Mouse (Mus musculus) embryonic fibroblast, embryonic 13.5 days (primary cell): Measurements from ENCODE around the gene Katna1. TPM values are rescaled to one million over a fixed set of nuclear protein-coding genes. Genes with fewer than 3 reads are reported as not detected.

Source experiments
- H3K27ac ChIP-seq: 2 replicates; pipeline ENCODE4 v1.5.1; 2012; ENCODE audit warnings: low read length, control low read depth, inconsistent platforms; ENCODE audit not compliant: insufficient read depth
- H3K4me1 ChIP-seq: 2 replicates; pipeline ENCODE4 v1.6.1; 2011; ENCODE audit warnings: low read length; ENCODE audit not compliant: control insufficient read depth, insufficient read depth
- H3K4me3 ChIP-seq: 2 replicates; pipeline ENCODE4 v1.5.1; 2011; ENCODE audit warnings: mild to moderate bottlenecking, control low read depth, low read length; ENCODE audit not compliant: insufficient read depth
- CTCF ChIP-seq: IDR thresholded peaks from 2 replicates; pipeline ENCODE4 v1.5.1; 2011; ENCODE audit warnings: mild to moderate bottlenecking, control low read depth, low read length, moderate library complexity, borderline replicate concordance; ENCODE audit not compliant: insufficient read depth
- POLR2A ChIP-seq: IDR thresholded peaks from 2 replicates; pipeline ENCODE4 v1.6.1; 2011; ENCODE audit warnings: low read depth, mild to moderate bottlenecking, control low read depth, low read length, moderate library complexity
- polyA plus RNA-seq: library from polyadenylated mRNA; stranded (reverse); fragments of >200 nt; gene quantifications from 2 replicates; pipeline ENCODE4 v1.2.4, GENCODE M21; 2011; ENCODE audit warnings: low read depth; ENCODE audit not compliant: missing spikeins, insufficient read length

Katna1 gene
- 34.4 and 42.3 TPM in 2 replicates for polyA plus RNA-seq

- Histone ChIP-seq H3K27ac (peak within 1 kb of the TSS; percentile 52), H3K4me1 (no peaks in the 10 kb centered on the region), H3K4me3 (peak within 1 kb of the TSS; percentile 85)
- no peak for TF ChIP-seq CTCF
- peak; percentile 75 for TF ChIP-seq POLR2A
Observed at GRCm38 (mm10) chr10:7725751-7726500, at the start of gene Katna1. Gene Katna1, plus strand, starts transcription at chr10:7726000.

GRCm38 (mm10) chr10:7680731-7681301, 45.0 kb upstream of the Katna1 start, which contains the start of the genes Pcmt1 and Lats1:
Gene Pcmt1, minus strand, starts transcription at chr10:7681136.
Gene Lats1, plus strand, starts transcription at chr10:7681214.
- peaks cover 6% of the 10 kb centered on the region for H3K4me1 ChIP-seq
- peak within 1 kb of the TSS; percentile 86 for H3K4me3 ChIP-seq
- TF ChIP-seq POLR2A: peak; percentile 83
- TF ChIP-seq CTCF: no peak
- peak within 1 kb of the TSS; percentile 95 for H3K27ac ChIP-seq

- H3K4me1 ChIP-seq: peaks cover 6% of the 10 kb centered on the region
- peak; percentile 46 for TF ChIP-seq POLR2A
- TF ChIP-seq CTCF: no peak
- peak overlapping the region; percentile 86 for H3K4me3 ChIP-seq
- H3K27ac ChIP-seq: peak overlapping the region; percentile 95
Observed at GRCm38 (mm10) chr10:7681343-7682025, 44.3 kb upstream of the Katna1 start.

- no peak overlapping the region for H3K27ac ChIP-seq
- H3K4me1 ChIP-seq: peaks cover 6% of the 10 kb centered on the region
- no peak for TF ChIP-seq POLR2A
- no peak for TF ChIP-seq CTCF
- H3K4me3 ChIP-seq: peak overlapping the region; percentile 86
Observed at GRCm38 (mm10) chr10:7682249-7682648, 43.6 kb upstream of the Katna1 start.

GRCm38 (mm10) chr10:7686902-7687301, 38.9 kb upstream of the Katna1 start:
- H3K4me1 ChIP-seq: peaks cover 6% of the 10 kb centered on the region
- no peak overlapping the region for H3K4me3 ChIP-seq
- TF ChIP-seq CTCF: no peak
- TF ChIP-seq POLR2A: no peak
- H3K27ac ChIP-seq: no peak overlapping the region

- Histone ChIP-seq H3K4me3 (no peak overlapping the region), H3K4me1 (no peaks in the 10 kb centered on the region), H3K27ac (no peak overlapping the region)
- TF ChIP-seq CTCF: no peak
Observed at GRCm38 (mm10) chr10:7695286-7695685, 30.5 kb upstream of the Katna1 start.

GRCm38 (mm10) chr10:7700120-7700519, 25.7 kb upstream of the Katna1 start:
- no peak for TF ChIP-seq POLR2A
- TF ChIP-seq CTCF: no peak
- Histone ChIP-seq H3K4me1 (no peaks in the 10 kb centered on the region), H3K4me3 (no peak overlapping the region), H3K27ac (no peak overlapping the region)

- H3K4me1 ChIP-seq: no peaks in the 10 kb centered on the region
- no peak overlapping the region for H3K4me3 ChIP-seq
- TF ChIP-seq CTCF (no peak), POLR2A (no peak)
- H3K27ac ChIP-seq: no peak overlapping the region
Observed at GRCm38 (mm10) chr10:7702586-7702985, 23.2 kb upstream of the Katna1 start.

- Histone ChIP-seq H3K4me1 (no peaks in the 10 kb centered on the region), H3K4me3 (no peak overlapping the region), H3K27ac (no peak overlapping the region)
- no peak for TF ChIP-seq POLR2A
- TF ChIP-seq CTCF: no peak
Observed at GRCm38 (mm10) chr10:7710121-7710520, 15.7 kb upstream of the Katna1 start.

- H3K4me1 ChIP-seq: no peaks in the 10 kb centered on the region
- TF ChIP-seq POLR2A: no peak
- TF ChIP-seq CTCF: no peak
Observed at GRCm38 (mm10) chr10:7712506-7712905, 13.3 kb upstream of the Katna1 start.

More at GRCm38 (mm10) chr10:7712506-7712905, 13.3 kb upstream of the Katna1 start:
- Histone ChIP-seq H3K4me3 (no peak overlapping the region), H3K27ac (no peak overlapping the region)
